ENCODE assay signal across 8 mouse cellular contexts in genomic region chr2:75584975-75585374, GRCm38 (mm10).
DNase-seq lines count a peak whose midpoint lies in the region; ATAC-seq lines count a peak whose summit lies in the region.

No protein-coding gene starts in this region.

- peak overlapping the region; percentile 17 for H3K4me3 ChIP-seq in forebrain, embryonic 14.5 days (ENCODE audit: low read depth, low read length)
- peak overlapping the region; percentile 45 for H3K4me3 ChIP-seq in lung, embryonic 16.5 days (ENCODE audit: low read length)

- H3K9me3 ChIP-seq in forebrain, embryonic 14.5 days (replicated peaks; ENCODE audit: control insufficient read depth, low read length) = no peaks in the 10 kb centered on the region
- H3K9me3 ChIP-seq in lung, embryonic 16.5 days (ENCODE audit: control insufficient read depth, low read length) = no peaks in the 10 kb centered on the region

- H3K36me3 ChIP-seq in forebrain, embryonic 14.5 days (ENCODE audit: control insufficient read depth, insufficient read depth, low read length) = no peaks in the 10 kb centered on the region
- no peaks in the 10 kb centered on the region for H3K36me3 ChIP-seq in lung, embryonic 16.5 days (ENCODE audit: control insufficient read depth, insufficient read depth, low read length)

- 0 out of 2 replicates have a peak, but pooled peaks cover 6% of the 10 kb centered on the region for H3K4me1 ChIP-seq in forebrain, embryonic 14.5 days (ENCODE audit: control insufficient read depth, insufficient read depth, low read length)
- peaks cover 7% of the 10 kb centered on the region; the same call in 1 of the 2 replicates for H3K4me1 ChIP-seq in lung, embryonic 16.5 days (replicated peaks; ENCODE audit: control insufficient read depth, insufficient read depth, low read length)

- H3K9ac ChIP-seq in forebrain, embryonic 14.5 days (ENCODE audit: low read length) = peak overlapping the region; percentile 40; the same call in 1 of the 2 replicates
- H3K9ac ChIP-seq in lung, embryonic 16.5 days (ENCODE audit: low read length) = peak overlapping the region; percentile 54

- peak; percentile 76 to 79 for DNase-seq in B cell, adult 2 months
- peak; percentile 93 for DNase-seq in adrenal gland, adult 2 months
- DNase-seq in forebrain, embryonic 14.5 days (ENCODE audit: low spot score) = peak; percentile 78
- DNase-seq in heart, postnatal 10 days = peak; percentile 79 to 85
- DNase-seq in kidney, postnatal 36 days = peak; percentile 87 to 93
- DNase-seq in thymus, adult 18-20 months = peak; percentile 75 to 78

- H3K27ac ChIP-seq in forebrain, embryonic 14.5 days (ENCODE audit: low read depth, low read length) = no peak overlapping the region
- no peak overlapping the region for H3K27ac ChIP-seq in lung, embryonic 16.5 days (ENCODE audit: low read length)

- intact Hi-C loops in heart, postnatal 10 days (cut with DNase I) = loop anchor here (5.0 to 10.0 kb wide), 3 partner anchors 433 to 620 kb away; no protein-coding TSS in a partner anchor

- peaks cover 5% of the 10 kb centered on the region for H3K27me3 ChIP-seq in forebrain, embryonic 14.5 days (replicated peaks; ENCODE audit: control insufficient read depth, insufficient read depth, low read length)
- H3K27me3 ChIP-seq in lung, embryonic 16.5 days (ENCODE audit: control insufficient read depth, insufficient read depth, low read depth, low read length) = peaks cover 9% of the 10 kb centered on the region

- peak; percentile 63; the same call in 1 of the 2 replicates for ATAC-seq in forebrain, embryonic 14.5 days
- peak; percentile 88 for ATAC-seq in lung, embryonic 16.5 days (ENCODE audit: low read depth)
- ATAC-seq in neutrophil, adult 5-6 weeks (ENCODE audit: extremely low read depth, insufficient number of reproducible peaks, low FRiP score, poor library complexity, severe bottlenecking) = peak; percentile 83

- peak overlapping the region; percentile 49 for H3K4me2 ChIP-seq in forebrain, embryonic 14.5 days (ENCODE audit: low read length)
- peak overlapping the region; percentile 74 for H3K4me2 ChIP-seq in lung, embryonic 16.5 days (ENCODE audit: low read depth, low read length)

- under 1% methylated on average over 16 of the region's 16 CpGs for WGBS in forebrain, embryonic 14.5 days
- WGBS in lung, embryonic 16.5 days = under 1% methylated on average over 16 of the region's 16 CpGs
